Mouse (Mus musculus): ENCODE measurements at regions not wholly inside any gene's neighbourhood (a gene's known extent, or its start where the extent isn't known, plus 50 kb on each side); places are given as distances from the start of the nearest gene placed in this dataset.

DNA sequence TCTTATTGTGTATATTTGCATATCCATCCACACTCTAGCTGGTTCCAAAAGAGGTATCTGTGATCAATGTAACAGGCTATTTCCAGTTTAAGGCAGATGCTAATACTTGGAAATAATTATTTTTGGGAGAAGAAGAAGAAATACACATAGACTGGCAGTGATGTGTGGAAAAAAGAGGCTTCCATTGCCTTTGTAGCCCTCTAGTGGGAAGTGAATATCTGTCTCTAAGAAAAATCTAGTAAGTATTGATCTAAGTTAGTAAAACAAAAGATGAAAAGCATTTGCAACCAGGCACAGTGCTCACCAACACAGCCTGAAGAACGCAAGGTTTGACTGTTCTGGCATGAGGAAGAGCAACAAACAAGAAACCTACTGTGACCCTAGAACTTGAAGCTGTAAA lies 488.9 kb upstream of the Crim1 start:
- no peaks in the 10 kb centered on the region for H3K36me3 ChIP-seq
- H3K9me3 ChIP-seq (replicated peaks), result no peaks in the 10 kb centered on the region
- ATAC-seq (ENCODE audit: low FRiP score), result no peak
- no peak overlapping the region for H3K4me3 ChIP-seq
- 0 out of 2 replicates have a peak overlapping the region, but pooled peaks have one; percentile 12 for H3K27ac ChIP-seq
- H3K27me3 ChIP-seq, result no peaks in the 10 kb centered on the region
- H3K4me2 ChIP-seq (replicated peaks), result no peak overlapping the region
- whole genome bisulfite sequencing, result 40% methylated on average over 1 of the region's 1 CpGs
- no peaks in the 10 kb centered on the region for H3K4me1 ChIP-seq
- no peak overlapping the region for H3K9ac ChIP-seq

DNA sequence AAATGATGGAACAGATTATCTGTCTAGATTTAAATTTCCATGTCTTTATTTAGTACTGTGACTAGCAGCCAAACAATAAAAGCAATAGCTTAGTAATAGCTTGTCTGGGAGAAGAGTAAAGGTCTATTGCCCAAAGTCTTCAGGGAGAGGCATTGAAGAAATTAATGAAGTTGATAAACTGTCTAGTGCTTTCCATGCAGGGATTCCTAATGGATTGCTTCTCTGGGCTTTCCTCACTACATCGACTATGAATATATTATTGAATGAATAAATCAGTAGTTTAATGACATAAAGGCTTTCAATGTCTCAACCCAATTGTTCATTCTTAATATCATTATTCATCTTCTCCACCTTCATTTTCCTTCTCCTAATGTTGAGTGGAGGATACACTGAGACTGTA lies 487.9 kb upstream of the Crim1 start:
- Histone ChIP-seq H3K4me2 (replicated peaks) (no peak overlapping the region), H3K27ac (no peak overlapping the region), H3K4me1 (no peaks in the 10 kb centered on the region), H3K9ac (no peak overlapping the region), H3K36me3 (no peaks in the 10 kb centered on the region), H3K9me3 (replicated peaks) (no peaks in the 10 kb centered on the region), H3K4me3 (no peak overlapping the region), H3K27me3 (no peaks in the 10 kb centered on the region)
- whole genome bisulfite sequencing, result 58% methylated on average over 1 of the region's 1 CpGs
- ATAC-seq (ENCODE audit: low FRiP score), result no peak

DNA sequence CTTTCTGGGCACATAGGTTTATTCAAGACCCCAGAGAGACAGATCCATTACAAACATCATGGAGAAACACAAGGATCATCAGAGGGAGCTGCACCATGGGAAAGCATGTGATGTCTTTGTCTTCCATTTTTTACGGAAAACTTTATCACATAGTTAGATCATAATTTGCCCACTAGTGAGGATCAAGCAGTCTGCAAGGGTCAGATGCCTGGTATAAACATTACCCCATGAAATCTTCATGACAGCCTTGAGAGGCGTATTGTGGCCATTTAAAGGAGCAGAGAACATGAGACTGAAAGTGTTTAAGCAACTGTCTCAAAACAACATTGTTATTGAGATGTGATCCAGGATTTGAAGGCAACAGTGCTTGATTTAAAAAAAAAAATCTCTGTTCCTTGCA lies 481.6 kb upstream of the Crim1 start:
- H3K36me3 ChIP-seq, result no peaks in the 10 kb centered on the region
- ATAC-seq (ENCODE audit: low FRiP score), result no peak
- no peaks in the 10 kb centered on the region for H3K4me1 ChIP-seq
- no peak overlapping the region for H3K4me2 ChIP-seq (replicated peaks)
- H3K9ac ChIP-seq, result no peak overlapping the region
- no peaks in the 10 kb centered on the region for H3K27me3 ChIP-seq
- H3K4me3 ChIP-seq, result no peak overlapping the region
- H3K27ac ChIP-seq, result no peak overlapping the region
- H3K9me3 ChIP-seq (replicated peaks), result no peaks in the 10 kb centered on the region
- WGBS, result 76% methylated on average over 2 of the region's 2 CpGs

DNA sequence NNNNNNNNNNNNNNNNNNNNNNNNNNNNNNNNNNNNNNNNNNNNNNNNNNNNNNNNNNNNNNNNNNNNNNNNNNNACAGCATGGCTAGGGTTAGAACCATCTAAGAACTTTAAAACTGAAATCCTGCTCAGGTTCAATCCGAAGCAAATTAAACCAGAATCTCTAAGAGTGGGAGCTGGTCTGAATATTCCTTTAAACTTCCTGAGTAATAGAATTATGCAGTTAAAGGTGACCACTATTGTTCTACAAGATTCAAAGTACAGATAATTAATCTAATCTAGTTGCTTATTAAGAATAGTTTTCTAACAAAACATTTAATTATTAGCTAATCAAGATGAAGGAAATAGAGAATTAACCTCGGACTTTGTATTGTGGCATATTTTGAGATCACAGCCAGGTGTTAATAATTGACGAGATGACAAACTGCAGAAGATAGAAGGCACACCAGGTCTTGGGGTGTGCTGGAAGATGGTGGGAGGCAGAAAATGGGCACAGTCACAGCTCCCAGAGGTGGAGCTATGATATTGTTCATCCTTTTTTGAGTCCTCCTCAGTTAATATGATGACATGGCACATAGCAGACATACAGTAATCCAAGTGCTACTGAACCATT lies 465.5 kb upstream of the Crim1 start:
- Histone ChIP-seq H3K4me1 (no peaks in the 10 kb centered on the region), H3K27me3 (no peaks in the 10 kb centered on the region), H3K27ac (no peak overlapping the region), H3K4me3 (no peak overlapping the region), H3K9me3 (replicated peaks) (no peaks in the 10 kb centered on the region), H3K4me2 (replicated peaks) (no peak overlapping the region), H3K9ac (no peak overlapping the region), H3K36me3 (no peaks in the 10 kb centered on the region)
- no peak for ATAC-seq (ENCODE audit: low FRiP score)
- 86% methylated on average over 3 of the region's 3 CpGs for WGBS
